Mouse (Mus musculus) urinary bladder, postnatal 14 days (tissue): ENCODE data around the gene Serinc4.
A peak's percentile ranks its signal among the peaks of the same experiment; 100 is the strongest.

ENCODE experiments used
- DNase-seq: peaks from one replicate; pipeline ENCODE4 v3.0.0; 2021; ENCODE audit warnings: low spot score

The Serinc4 gene

GRCm38 (mm10) chr2:121396624-121397023, 60.0 kb downstream of the Serinc4 start:
- peak; percentile 86 for DNase-seq
